Mouse (Mus musculus): ENCODE measurements around the gene Ring1. TPM values are rescaled to one million over a fixed set of nuclear protein-coding genes. Genes with fewer than 3 reads are reported as not detected.
"Not testable (repeated sequence)": the region's sequence is repeated elsewhere in the genome, so short reads cannot be mapped to it uniquely, and the experiment has no call there.

Gene Ring1
- polyA plus RNA-seq, 1 experiment from 2014 or later, result 19.3 TPM

GRCm38 (mm10) chr17:34006570-34006969 lies 17.9 kb downstream of the Ring1 start:
- Histone ChIP-seq H3K9ac (no peak overlapping the region), H3K4me1 (no peaks in the 10 kb centered on the region), H3K36me3 (no peaks in the 10 kb centered on the region), H3K9me3 (no peaks in the 10 kb centered on the region), H3K27me3 (replicated peaks) (peaks cover 5% of the 10 kb centered on the region; the same call in 1 of the 2 replicates), H3K27ac (no peak overlapping the region), H3K4me2 (no peak overlapping the region), H3K4me3 (replicated peaks) (no peak overlapping the region)
- 35% methylated on average over 2 of the region's 2 CpGs for WGBS
- no peak for ATAC-seq (ENCODE audit: insufficient read depth, low FRiP score, low read depth)

GRCm38 (mm10) chr17:34003426-34003825 lies 21.1 kb downstream of the Ring1 start:
- Histone ChIP-seq H3K27me3 (replicated peaks) (peaks cover 17% of the 10 kb centered on the region; the same call in 1 of the 2 replicates), H3K9ac (no peak overlapping the region), H3K4me2 (no peak overlapping the region), H3K4me1 (peaks cover 8% of the 10 kb centered on the region), H3K27ac (no peak overlapping the region), H3K36me3 (no peaks in the 10 kb centered on the region), H3K9me3 (no peaks in the 10 kb centered on the region), H3K4me3 (replicated peaks) (no peak overlapping the region)
- no peak for ATAC-seq (ENCODE audit: insufficient read depth, low FRiP score, low read depth)
- 7% methylated on average over 5 of the region's 5 CpGs for WGBS

GRCm38 (mm10) chr17:34000796-34001195 lies 23.7 kb downstream of the Ring1 start:
- not testable (repeated sequence) for H3K27ac ChIP-seq; H3K9me3 ChIP-seq; H3K4me1 ChIP-seq; ATAC-seq (ENCODE audit: insufficient read depth, low FRiP score, low read depth); H3K36me3 ChIP-seq; H3K9ac ChIP-seq
- peak overlapping the region; percentile 59; the same call in 1 of the 2 replicates for H3K4me3 ChIP-seq (replicated peaks)
- peaks cover 19% of the 10 kb centered on the region; the same call in 1 of the 2 replicates for H3K27me3 ChIP-seq (replicated peaks)
- peak overlapping the region; percentile 100 for H3K4me2 ChIP-seq
- WGBS, result 52% methylated on average over 2 of the region's 2 CpGs

- Histone ChIP-seq H3K4me2 (peak within 1 kb of the TSS; percentile 100), H3K27me3 (replicated peaks) (peaks cover 19% of the 10 kb centered on the region; the same call in 1 of the 2 replicates), H3K9me3 (no peaks in the 10 kb centered on the region), H3K9ac (peak within 1 kb of the TSS; percentile 60), H3K27ac (no peak within 1 kb of the TSS), H3K36me3 (no peaks in the 10 kb centered on the region), H3K4me1 (peaks cover 8% of the 10 kb centered on the region), H3K4me3 (replicated peaks) (peak within 1 kb of the TSS; percentile 59)
- ATAC-seq (ENCODE audit: insufficient read depth, low FRiP score, low read depth), result peak; percentile 95
- under 1% methylated on average over 28 of the region's 30 CpGs for WGBS
These were observed 24.3 kb downstream of the Ring1 start, which contains the start of gene H2-K1 for GRCm38 (mm10) chr17:34000150-34000537. H2-K1 (minus strand) TSS chr17:34000347.

- 3% methylated on average over 87 of the region's 87 CpGs for WGBS
- Histone ChIP-seq H3K4me1 (peaks cover 8% of the 10 kb centered on the region), H3K9me3 (no peaks in the 10 kb centered on the region), H3K36me3 (no peaks in the 10 kb centered on the region), H3K9ac (peak overlapping the region; percentile 60), H3K4me3 (replicated peaks) (peak overlapping the region; percentile 59), H3K27me3 (replicated peaks) (peaks cover 19% of the 10 kb centered on the region; the same call in 1 of the 2 replicates), H3K4me2 (peak overlapping the region; percentile 100), H3K27ac (no peak overlapping the region)
- peak; percentile 44; the same call in 1 of the 2 replicates for ATAC-seq (ENCODE audit: insufficient read depth, low FRiP score, low read depth)
These were observed 24.9 kb downstream of the Ring1 start for GRCm38 (mm10) chr17:33999341-34000149.

GRCm38 (mm10) chr17:33998697-33999096 lies 25.8 kb downstream of the Ring1 start:
- H3K4me2 ChIP-seq; H3K9me3 ChIP-seq; H3K36me3 ChIP-seq; ATAC-seq (ENCODE audit: insufficient read depth, low FRiP score, low read depth); H3K27ac ChIP-seq; H3K9ac ChIP-seq; H3K4me3 ChIP-seq (replicated peaks); H3K4me1 ChIP-seq: not testable (repeated sequence)
- WGBS, result 40% methylated on average over 5 of the region's 5 CpGs
- H3K27me3 ChIP-seq (replicated peaks), result peaks cover 19% of the 10 kb centered on the region; the same call in 1 of the 2 replicates

GRCm38 (mm10) chr17:33997025-33997424 lies 27.5 kb downstream of the Ring1 start:
- not testable (repeated sequence) for H3K9me3 ChIP-seq; H3K27ac ChIP-seq; ATAC-seq (ENCODE audit: insufficient read depth, low FRiP score, low read depth); H3K9ac ChIP-seq; H3K4me2 ChIP-seq; H3K4me3 ChIP-seq (replicated peaks); H3K4me1 ChIP-seq; H3K36me3 ChIP-seq
- 88% methylated on average over 2 of the region's 2 CpGs for WGBS
- H3K27me3 ChIP-seq (replicated peaks), result peaks cover 19% of the 10 kb centered on the region; the same call in 1 of the 2 replicates

GRCm38 (mm10) chr17:33995651-33996050 lies 28.8 kb downstream of the Ring1 start:
- Histone ChIP-seq H3K9ac (no peak overlapping the region), H3K4me2 (no peak overlapping the region), H3K4me3 (replicated peaks) (no peak overlapping the region), H3K9me3 (no peaks in the 10 kb centered on the region), H3K36me3 (no peaks in the 10 kb centered on the region), H3K27me3 (replicated peaks) (peaks cover 7% of the 10 kb centered on the region; the same call in 1 of the 2 replicates), H3K27ac (no peak overlapping the region), H3K4me1 (peaks cover 8% of the 10 kb centered on the region)
- no peak for ATAC-seq (ENCODE audit: insufficient read depth, low FRiP score, low read depth)
- WGBS, result 35% methylated on average over 3 of the region's 3 CpGs

GRCm38 (mm10) chr17:33994959-33995358 lies 29.5 kb downstream of the Ring1 start:
- H3K4me3 ChIP-seq (replicated peaks), result no peak overlapping the region
- H3K4me2 ChIP-seq, result no peak overlapping the region
- peaks cover 7% of the 10 kb centered on the region for H3K4me1 ChIP-seq
- 90% methylated on average over 8 of the region's 8 CpGs for WGBS
- no peaks in the 10 kb centered on the region for H3K36me3 ChIP-seq
- H3K9ac ChIP-seq, result no peak overlapping the region
- H3K27ac ChIP-seq, result no peak overlapping the region
- H3K9me3 ChIP-seq, result no peaks in the 10 kb centered on the region
- ATAC-seq (ENCODE audit: insufficient read depth, low FRiP score, low read depth), result no peak
- H3K27me3 ChIP-seq (replicated peaks), result peaks cover 5% of the 10 kb centered on the region; the same call in 1 of the 2 replicates

- H3K9ac ChIP-seq, result no peak overlapping the region
- H3K27ac ChIP-seq, result no peak overlapping the region
- H3K4me1 ChIP-seq, result no peaks in the 10 kb centered on the region
- no peaks in the 10 kb centered on the region for H3K9me3 ChIP-seq
- 30% methylated on average over 10 of the region's 10 CpGs for WGBS
- no peaks in the 10 kb centered on the region for H3K36me3 ChIP-seq
- no peak for ATAC-seq (ENCODE audit: insufficient read depth, low FRiP score, low read depth)
- no peak overlapping the region for H3K4me3 ChIP-seq (replicated peaks)
- no peak overlapping the region for H3K4me2 ChIP-seq
- 0 out of 2 replicates have a peak, but pooled peaks cover 6% of the 10 kb centered on the region for H3K27me3 ChIP-seq (replicated peaks)
These were observed 32.5 kb downstream of the Ring1 start for GRCm38 (mm10) chr17:33991788-33992664.

GRCm38 (mm10) chr17:33982136-33982535 lies 42.3 kb downstream of the Ring1 start:
- Histone ChIP-seq H3K27me3 (replicated peaks) (peaks cover 30% of the 10 kb centered on the region), H3K4me1 (peaks cover 19% of the 10 kb centered on the region; the same call in 1 of the 2 replicates), H3K4me2 (peak overlapping the region; percentile 79)
- H3K9me3 ChIP-seq; H3K27ac ChIP-seq; ATAC-seq (ENCODE audit: insufficient read depth, low FRiP score, low read depth); H3K4me3 ChIP-seq (replicated peaks); H3K36me3 ChIP-seq; H3K9ac ChIP-seq: not testable (repeated sequence)
- WGBS, result 13% methylated on average over 8 of the region's 8 CpGs
